Mouse (Mus musculus): ENCODE measurements at regions not wholly inside any gene's neighbourhood (a gene's known extent, or its start where the extent isn't known, plus 50 kb on each side); places are given as distances from the start of the nearest gene placed in this dataset.

DNA sequence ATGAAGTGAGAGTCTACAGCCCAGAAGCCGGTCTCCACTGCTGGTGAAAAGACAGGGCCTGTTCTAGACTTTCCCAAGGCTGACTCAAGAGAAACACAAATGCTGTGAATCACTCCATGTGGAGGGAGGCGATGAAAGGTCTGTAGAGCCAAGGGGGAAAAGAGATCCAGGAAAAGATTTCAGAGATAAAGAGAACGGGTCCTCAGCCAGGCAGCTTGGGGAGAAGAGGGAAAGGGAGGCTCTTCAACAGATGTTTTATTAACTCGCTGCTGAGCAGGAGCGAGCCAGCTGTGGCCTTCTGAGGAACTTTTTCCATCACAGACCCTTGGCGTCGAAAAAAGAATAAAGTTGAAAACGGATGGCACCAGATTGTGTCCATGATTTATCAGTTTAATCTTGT lies 500.7 kb upstream of the Tnp1 start:
- H3K9ac ChIP-seq (replicated peaks) = no peak overlapping the region
- H3K4me2 ChIP-seq (replicated peaks) = no peak overlapping the region
- no peak overlapping the region for H3K27ac ChIP-seq (replicated peaks)
- H3K27me3 ChIP-seq = peaks cover 15% of the 10 kb centered on the region
- H3K36me3 ChIP-seq = no peaks in the 10 kb centered on the region
- ATAC-seq (ENCODE audit: low FRiP score, low read depth) = no peak
- H3K9me3 ChIP-seq = no peaks in the 10 kb centered on the region
- WGBS = 85% methylated on average over 8 of the region's 8 CpGs
- no peaks in the 10 kb centered on the region for H3K4me1 ChIP-seq
- no peak overlapping the region for H3K4me3 ChIP-seq

DNA sequence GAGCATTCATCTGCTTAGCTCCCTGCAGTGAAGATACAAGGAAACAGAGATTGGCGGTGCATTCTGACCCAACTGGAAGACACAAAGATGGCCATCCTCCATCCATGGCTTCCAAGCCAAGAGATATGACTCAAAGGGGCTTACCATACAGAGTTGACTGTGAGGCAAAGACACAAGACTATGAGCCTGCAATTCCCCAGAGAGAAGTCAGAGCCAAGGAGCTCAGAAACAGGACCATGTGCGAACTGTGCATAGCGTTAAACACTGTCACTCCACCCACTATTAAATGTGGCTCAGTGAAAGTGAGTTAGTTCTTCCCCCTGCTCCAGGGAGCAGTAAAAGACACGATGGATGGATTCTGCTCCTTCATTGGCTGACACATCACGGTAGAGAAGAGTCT lies 500.1 kb upstream of the Tnp1 start:
- 96% methylated on average over 5 of the region's 5 CpGs for WGBS
- H3K9me3 ChIP-seq = no peaks in the 10 kb centered on the region
- no peak overlapping the region for H3K27ac ChIP-seq (replicated peaks)
- no peak overlapping the region for H3K4me2 ChIP-seq (replicated peaks)
- no peak overlapping the region for H3K9ac ChIP-seq (replicated peaks)
- H3K27me3 ChIP-seq = peaks cover 15% of the 10 kb centered on the region
- no peak overlapping the region for H3K4me3 ChIP-seq
- H3K4me1 ChIP-seq = no peaks in the 10 kb centered on the region
- no peak for ATAC-seq (ENCODE audit: low FRiP score, low read depth)
- no peaks in the 10 kb centered on the region for H3K36me3 ChIP-seq

DNA sequence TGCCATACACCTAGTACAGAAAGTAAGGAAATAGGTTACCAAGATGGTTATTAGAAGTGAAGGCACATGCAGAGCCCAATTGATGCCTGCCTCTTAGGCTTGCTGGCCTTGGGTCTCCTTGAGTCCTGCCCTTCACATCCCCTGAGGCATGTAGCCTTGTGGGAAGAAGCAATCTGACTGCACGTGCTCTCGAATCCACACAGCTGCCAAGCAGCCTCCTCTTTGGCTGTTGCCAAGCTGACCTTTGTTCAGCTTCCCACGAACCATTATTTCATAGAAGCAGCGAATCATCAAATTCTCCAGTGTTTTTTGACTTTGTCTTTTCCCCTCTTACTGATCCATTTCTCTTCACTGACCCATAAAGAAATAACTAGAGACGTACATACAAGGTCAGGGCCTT lies 498.1 kb upstream of the Tnp1 start:
- Histone ChIP-seq H3K27me3 (peaks cover 18% of the 10 kb centered on the region), H3K4me3 (no peak overlapping the region), H3K27ac (replicated peaks) (no peak overlapping the region), H3K9me3 (no peaks in the 10 kb centered on the region), H3K4me2 (replicated peaks) (no peak overlapping the region), H3K9ac (replicated peaks) (no peak overlapping the region), H3K4me1 (no peaks in the 10 kb centered on the region), H3K36me3 (no peaks in the 10 kb centered on the region)
- ATAC-seq (ENCODE audit: low FRiP score, low read depth) = no peak
- 51% methylated on average over 5 of the region's 5 CpGs for WGBS

DNA sequence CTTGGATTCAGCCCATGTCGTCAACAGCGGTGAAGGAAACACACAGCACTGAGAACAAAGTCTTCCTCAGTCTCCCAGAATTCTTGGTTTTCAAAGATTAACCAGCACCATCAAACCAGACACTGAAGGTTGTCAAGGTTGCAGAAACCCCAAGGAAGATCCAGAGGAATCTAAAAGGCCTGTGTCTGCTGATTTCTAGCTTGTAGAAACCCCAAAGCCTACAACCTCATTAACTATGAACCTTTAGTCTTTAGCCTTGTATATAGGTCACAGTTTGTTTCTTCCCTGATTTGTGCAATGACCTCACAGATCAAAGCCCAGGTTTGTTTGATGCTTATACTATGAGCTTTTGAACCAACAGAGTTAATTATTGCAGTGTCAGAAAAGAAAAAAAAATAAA lies 497.1 kb upstream of the Tnp1 start:
- Histone ChIP-seq H3K36me3 (no peaks in the 10 kb centered on the region), H3K4me2 (replicated peaks) (no peak overlapping the region), H3K4me1 (no peaks in the 10 kb centered on the region), H3K9ac (replicated peaks) (no peak overlapping the region), H3K27ac (replicated peaks) (no peak overlapping the region), H3K27me3 (peaks cover 18% of the 10 kb centered on the region), H3K9me3 (no peaks in the 10 kb centered on the region), H3K4me3 (no peak overlapping the region)
- no peak for ATAC-seq (ENCODE audit: low FRiP score, low read depth)
- 96% methylated on average over 2 of the region's 2 CpGs for WGBS

DNA sequence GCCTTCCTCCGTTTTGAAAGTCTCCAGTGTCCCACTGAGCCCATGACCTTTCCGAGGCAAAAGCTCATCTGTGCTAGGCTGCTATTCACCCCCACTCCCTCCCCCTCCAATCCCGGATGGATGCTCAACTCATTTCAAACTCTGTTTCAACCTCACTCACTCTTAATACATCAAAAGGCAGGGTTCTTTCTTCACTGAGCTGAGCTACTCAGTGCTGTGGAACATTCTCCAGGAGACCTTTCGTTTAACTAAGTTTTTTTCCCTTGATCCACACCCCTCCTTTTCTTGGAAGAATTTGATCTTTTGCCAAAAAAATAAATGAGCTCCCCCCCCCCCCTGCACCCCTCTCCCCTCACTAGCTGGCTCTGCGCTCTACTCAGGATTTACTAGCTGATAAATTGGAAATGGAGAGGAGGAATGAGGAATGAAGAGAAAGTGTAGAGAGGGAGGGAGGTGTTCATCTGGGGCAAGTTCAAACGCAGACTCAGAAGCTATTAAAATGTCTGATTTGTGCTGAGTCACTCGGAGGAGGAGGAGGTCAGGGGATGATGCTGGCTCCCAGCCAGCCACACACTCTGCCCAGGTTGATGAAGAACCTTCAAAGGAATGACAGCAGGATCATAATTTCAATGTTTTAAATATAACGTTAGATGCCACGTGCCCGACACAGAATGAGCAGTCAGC lies 491.5 kb upstream of the Tnp1 start:
- H3K4me2 ChIP-seq (replicated peaks) = no peak overlapping the region
- H3K4me3 ChIP-seq = no peak overlapping the region
- H3K27ac ChIP-seq (replicated peaks) = no peak overlapping the region
- H3K36me3 ChIP-seq = no peaks in the 10 kb centered on the region
- no peak for ATAC-seq (ENCODE audit: low FRiP score, low read depth)
- H3K4me1 ChIP-seq = peaks cover 4% of the 10 kb centered on the region; the same call in 1 of the 2 replicates
- H3K9ac ChIP-seq (replicated peaks) = no peak overlapping the region
- H3K27me3 ChIP-seq = peaks cover 7% of the 10 kb centered on the region; the same call in 1 of the 2 replicates
- 64% methylated on average over 10 of the region's 10 CpGs for WGBS
- no peaks in the 10 kb centered on the region for H3K9me3 ChIP-seq

DNA sequence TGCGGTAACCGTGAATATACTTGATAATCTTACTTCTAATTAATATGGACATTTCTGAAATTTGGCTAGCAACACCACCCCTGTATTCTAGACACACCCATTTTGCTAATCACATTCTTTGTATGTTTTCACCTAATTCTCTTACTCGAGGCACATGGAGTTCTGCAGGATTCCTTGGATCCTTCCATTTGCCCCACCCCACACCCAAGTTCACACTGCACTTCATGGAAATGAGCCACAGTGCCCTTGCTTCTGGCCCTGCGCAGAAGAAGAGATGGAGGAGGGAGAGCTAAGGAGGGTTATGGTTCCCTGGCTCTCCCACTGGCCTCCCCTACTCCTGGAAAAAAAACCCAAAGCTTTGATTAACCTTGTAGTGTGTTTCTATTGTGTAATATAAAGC lies 487.9 kb upstream of the Tnp1 start:
- no peak for ATAC-seq (ENCODE audit: low FRiP score, low read depth)
- H3K4me1 ChIP-seq = peaks cover 4% of the 10 kb centered on the region; the same call in 1 of the 2 replicates
- WGBS = 87% methylated on average over 4 of the region's 4 CpGs

DNA sequence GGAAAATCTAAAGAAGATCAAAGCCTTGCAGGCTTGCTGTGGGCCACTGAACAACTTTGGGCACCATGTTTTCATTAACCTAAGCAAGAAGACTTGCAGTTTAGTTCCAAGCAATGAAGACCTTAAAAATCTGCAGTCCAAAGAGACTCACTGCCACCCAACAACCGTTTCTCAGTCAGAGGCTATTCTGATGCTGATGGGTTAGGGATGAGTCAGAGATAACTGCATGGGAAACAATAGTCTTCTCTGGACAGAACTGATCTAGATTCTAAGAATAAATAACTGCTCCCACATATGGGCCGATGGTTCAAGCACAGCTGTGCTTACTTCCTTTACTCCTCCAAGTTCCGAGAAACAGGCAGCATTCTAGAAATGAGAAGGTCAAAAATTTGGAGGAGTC lies 485.0 kb upstream of the Tnp1 start:
- no peak for ATAC-seq (ENCODE audit: low FRiP score, low read depth)
- 60% methylated on average over 3 of the region's 3 CpGs for WGBS
- H3K9me3 ChIP-seq = no peaks in the 10 kb centered on the region

More for the DNA sequence above, 487.9 kb upstream of the Tnp1 start:
- Histone ChIP-seq H3K4me3 (no peak overlapping the region), H3K9me3 (no peaks in the 10 kb centered on the region), H3K9ac (replicated peaks) (no peak overlapping the region), H3K36me3 (no peaks in the 10 kb centered on the region), H3K27ac (replicated peaks) (no peak overlapping the region), H3K27me3 (no peaks in the 10 kb centered on the region), H3K4me2 (replicated peaks) (no peak overlapping the region)

DNA sequence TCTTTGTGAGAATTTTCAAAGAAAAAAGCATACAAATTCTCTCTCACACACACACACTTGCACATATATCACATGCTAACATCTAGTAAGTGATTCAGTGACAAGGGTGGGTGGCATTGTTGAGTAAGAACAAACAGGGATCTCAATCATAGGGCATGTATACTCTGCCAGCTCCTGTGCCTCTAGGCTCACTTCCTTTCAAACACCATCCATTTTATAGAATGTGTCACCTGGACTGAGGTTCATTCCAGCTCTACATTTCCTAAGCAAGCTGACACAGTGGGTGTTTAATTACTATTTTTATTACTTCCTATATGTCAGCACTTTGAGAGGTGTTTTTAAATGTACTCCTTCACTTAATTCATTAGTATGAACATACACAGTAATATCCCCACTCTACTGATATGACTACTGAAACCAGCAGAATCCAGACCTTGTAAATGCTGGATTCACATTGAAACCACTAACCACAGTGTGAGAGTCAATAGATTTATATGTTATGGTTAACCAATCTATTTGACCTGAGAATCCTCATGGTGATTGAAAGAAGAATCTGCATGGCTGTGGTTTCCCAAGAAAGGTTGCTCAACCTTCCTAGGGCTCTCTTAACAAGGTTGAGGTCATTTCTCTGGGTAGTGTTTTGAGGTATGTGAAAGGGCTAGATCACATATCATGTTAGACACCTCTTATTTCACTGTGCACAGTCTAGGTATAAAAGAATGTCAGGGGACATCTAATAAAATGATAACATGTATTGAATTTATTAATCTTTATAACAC lies 480.5 kb upstream of the Tnp1 start:
- Histone ChIP-seq H3K27me3 (no peaks in the 10 kb centered on the region), H3K36me3 (no peaks in the 10 kb centered on the region), H3K4me1 (no peaks in the 10 kb centered on the region), H3K4me2 (replicated peaks) (no peak overlapping the region), H3K9ac (replicated peaks) (no peak overlapping the region), H3K4me3 (no peak overlapping the region), H3K27ac (replicated peaks) (no peak overlapping the region), H3K9me3 (no peaks in the 10 kb centered on the region)
- ATAC-seq (ENCODE audit: low FRiP score, low read depth) = no peak

More for the DNA sequence above, 485.0 kb upstream of the Tnp1 start:
- no peak overlapping the region for H3K27ac ChIP-seq (replicated peaks)
- no peak overlapping the region for H3K9ac ChIP-seq (replicated peaks)
- no peaks in the 10 kb centered on the region for H3K27me3 ChIP-seq
- H3K4me1 ChIP-seq = no peaks in the 10 kb centered on the region
- H3K4me2 ChIP-seq (replicated peaks) = no peak overlapping the region
- no peak overlapping the region for H3K4me3 ChIP-seq
- H3K36me3 ChIP-seq = no peaks in the 10 kb centered on the region

DNA sequence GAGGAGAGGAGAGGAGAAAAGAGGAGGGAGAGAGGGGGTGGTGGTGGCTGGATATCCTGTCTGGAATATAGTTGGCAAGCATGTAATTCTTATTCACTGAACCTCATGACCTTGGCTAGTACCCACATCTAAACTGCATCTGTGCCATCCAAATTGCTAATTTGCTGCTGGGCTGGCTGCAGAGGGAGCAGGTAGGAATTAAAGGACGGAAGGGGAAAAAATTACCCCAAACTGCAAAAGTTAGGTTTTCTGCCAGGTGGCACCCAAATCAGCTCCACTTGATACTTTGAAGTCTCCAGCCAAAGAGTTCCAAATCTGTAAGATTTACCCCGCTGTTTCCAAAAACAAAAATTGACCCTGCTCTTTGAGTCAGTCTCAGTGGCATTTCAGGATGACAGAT lies 466.2 kb upstream of the Tnp1 start:
- no peaks in the 10 kb centered on the region for H3K36me3 ChIP-seq
- H3K9me3 ChIP-seq = no peaks in the 10 kb centered on the region
- 82% methylated on average over 2 of the region's 2 CpGs for WGBS
- H3K4me2 ChIP-seq (replicated peaks) = no peak overlapping the region
- no peak for ATAC-seq (ENCODE audit: low FRiP score, low read depth)
- H3K27me3 ChIP-seq = no peaks in the 10 kb centered on the region
- no peak overlapping the region for H3K27ac ChIP-seq (replicated peaks)
- H3K4me3 ChIP-seq = no peak overlapping the region
- H3K9ac ChIP-seq (replicated peaks) = no peak overlapping the region
- H3K4me1 ChIP-seq = no peaks in the 10 kb centered on the region

DNA sequence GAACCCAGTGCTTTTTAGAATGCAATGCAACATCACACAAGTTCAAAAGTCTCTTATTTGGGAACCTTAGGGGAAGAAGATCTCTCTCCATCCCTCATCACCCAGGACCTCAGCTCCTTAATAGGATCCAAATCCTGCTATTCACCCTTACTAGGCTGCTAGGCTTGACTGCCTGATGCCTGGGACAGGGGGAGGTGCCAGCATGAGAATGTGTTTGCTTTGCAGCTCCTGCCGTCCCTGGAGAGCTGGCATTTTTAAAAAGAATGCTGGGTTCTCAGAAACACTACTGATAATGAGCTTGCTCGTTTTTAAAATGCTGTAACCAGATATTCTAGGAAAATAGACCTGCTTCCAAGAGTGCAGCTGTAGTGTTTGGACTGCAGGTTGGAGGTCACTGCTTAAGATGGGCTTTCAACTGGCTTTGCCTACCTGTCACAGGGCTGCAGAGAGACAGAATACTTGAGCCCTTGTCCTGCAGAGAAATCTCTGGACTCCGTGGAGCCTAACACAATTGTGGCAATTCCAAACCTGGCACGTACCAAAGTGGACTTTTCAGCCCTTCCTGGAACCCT lies 463.7 kb upstream of the Tnp1 start:
- H3K27ac ChIP-seq (replicated peaks) = no peak overlapping the region
- no peak overlapping the region for H3K4me3 ChIP-seq
- H3K4me1 ChIP-seq = no peaks in the 10 kb centered on the region
- H3K36me3 ChIP-seq = no peaks in the 10 kb centered on the region
- H3K27me3 ChIP-seq = no peaks in the 10 kb centered on the region
- WGBS = 49% methylated on average over 4 of the region's 4 CpGs
- no peaks in the 10 kb centered on the region for H3K9me3 ChIP-seq
- ATAC-seq (ENCODE audit: low FRiP score, low read depth) = no peak
- no peak overlapping the region for H3K4me2 ChIP-seq (replicated peaks)
- no peak overlapping the region for H3K9ac ChIP-seq (replicated peaks)

DNA sequence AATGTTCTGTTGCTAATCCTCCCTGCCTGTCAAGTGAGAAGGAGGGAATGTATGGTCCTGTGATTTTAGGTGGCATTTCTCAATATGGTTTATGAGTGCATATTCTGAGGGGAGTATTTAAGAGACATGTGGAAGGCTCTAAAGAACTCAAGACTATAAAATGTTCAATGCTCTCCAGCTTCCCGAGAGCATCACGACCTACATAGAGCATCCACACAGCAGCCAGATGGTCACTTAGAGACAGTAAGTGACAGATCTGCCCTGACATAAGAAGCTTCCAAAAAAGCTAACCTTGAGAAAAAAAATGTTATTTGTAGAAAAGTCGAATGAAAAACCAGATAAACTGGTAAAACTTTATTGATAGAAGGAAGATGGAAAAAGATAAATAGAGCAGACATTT lies 444.9 kb upstream of the Tnp1 start:
- 56% methylated on average over 3 of the region's 3 CpGs for WGBS
- Histone ChIP-seq H3K4me3 (no peak overlapping the region), H3K9ac (replicated peaks) (no peak overlapping the region), H3K27ac (replicated peaks) (no peak overlapping the region), H3K36me3 (no peaks in the 10 kb centered on the region), H3K27me3 (peaks cover 4% of the 10 kb centered on the region; the same call in 1 of the 2 replicates), H3K9me3 (no peaks in the 10 kb centered on the region), H3K4me2 (replicated peaks) (no peak overlapping the region), H3K4me1 (no peaks in the 10 kb centered on the region; the same call in 1 of the 2 replicates)
- ATAC-seq (ENCODE audit: low FRiP score, low read depth) = no peak

DNA sequence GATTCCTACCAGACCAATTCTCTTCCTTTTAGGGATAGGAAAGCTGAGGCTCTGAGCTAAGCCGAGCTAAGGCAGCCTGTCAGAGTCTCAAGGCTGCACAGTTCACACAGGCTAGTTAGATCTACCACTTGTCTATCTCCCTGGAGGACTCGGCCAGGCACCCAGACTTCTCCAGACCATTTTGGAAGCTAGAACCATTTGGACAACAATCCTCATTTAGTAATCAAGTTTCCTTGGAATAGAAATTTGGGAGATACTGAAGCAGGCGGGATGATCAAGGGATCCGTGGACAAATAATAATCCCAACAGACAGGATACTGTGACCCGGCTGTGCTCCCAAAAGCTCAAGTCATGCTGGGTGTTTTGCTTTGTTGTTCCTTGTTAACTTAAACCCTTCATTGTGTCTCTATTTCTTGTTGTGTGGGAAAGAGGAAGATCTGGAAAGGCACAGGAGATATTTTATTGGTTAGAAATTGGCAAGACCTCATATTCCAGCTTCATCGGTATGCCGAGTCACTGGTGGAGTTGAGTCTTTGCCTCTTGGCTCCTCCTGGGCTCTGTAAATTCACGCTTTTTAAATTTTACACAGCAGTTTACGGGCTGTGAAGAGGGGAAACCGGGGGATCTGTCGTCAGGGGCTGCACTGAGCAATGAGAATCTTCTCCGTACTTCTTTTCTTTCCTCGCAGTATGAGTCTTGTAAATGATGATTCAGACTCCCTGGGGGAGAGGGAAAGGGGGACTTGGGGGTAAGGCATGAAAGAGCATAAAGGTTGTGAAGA lies 444.2 kb upstream of the Tnp1 start:
- Histone ChIP-seq H3K4me3 (no peak overlapping the region), H3K4me1 (no peaks in the 10 kb centered on the region; the same call in 1 of the 2 replicates), H3K4me2 (replicated peaks) (0 out of 2 replicates have a peak overlapping the region, but pooled peaks have one; percentile 1), H3K9ac (replicated peaks) (no peak overlapping the region), H3K27ac (replicated peaks) (no peak overlapping the region), H3K36me3 (no peaks in the 10 kb centered on the region), H3K9me3 (no peaks in the 10 kb centered on the region), H3K27me3 (peaks cover 4% of the 10 kb centered on the region; the same call in 1 of the 2 replicates)
- no peak for ATAC-seq (ENCODE audit: low FRiP score, low read depth)
- WGBS = 34% methylated on average over 13 of the region's 13 CpGs
